Mouse (Mus musculus) embryonic facial prominence, embryonic 10.5 days (tissue): ENCODE measurements around the gene 2310033P09Rik. TPM values are rescaled to one million over a fixed set of nuclear protein-coding genes. Genes with fewer than 3 reads are reported as not detected.

Experiments
- DNase-seq: peaks from one replicate; pipeline ENCODE4 v3.0.0-alpha.2; 2017; ENCODE audit warnings: low spot score
- H3K27ac ChIP-seq: fragments of 300-500 bp; sonication (generic); replicated peaks from 2 replicates; pipeline ENCODE4 v1.5.1; 2016; ENCODE audit warnings: mild to moderate bottlenecking
- H3K27me3 ChIP-seq: fragments of 300-500 bp; sonication (generic); replicated peaks from 2 replicates; pipeline ENCODE4 v1.6.1; 2016; ENCODE audit warnings: low read depth, mild to moderate bottlenecking; ENCODE audit not compliant: poor library complexity, severe bottlenecking
- H3K36me3 ChIP-seq: fragments of 300-500 bp; sonication (generic); replicated peaks from 2 replicates; pipeline ENCODE4 v1.6.1; 2016; ENCODE audit warnings: mild to moderate bottlenecking, moderate library complexity
- H3K4me1 ChIP-seq: fragments of 300-500 bp; sonication (generic); 2 replicates; pipeline ENCODE4 v1.6.1; 2016
- H3K4me3 ChIP-seq: fragments of 300-500 bp; sonication (generic); 2 replicates; pipeline ENCODE4 v1.5.1; 2016; ENCODE audit warnings: mild to moderate bottlenecking, moderate library complexity
- H3K9me3 ChIP-seq: fragments of 300-500 bp; sonication (generic); 2 replicates; pipeline ENCODE4 v1.6.1; 2016; ENCODE audit warnings: mild to moderate bottlenecking
- WGBS: fragments of 180-500 bp; shearing (Covaris S2); methylation state at CpG from one replicate; pipeline ENCODE4 v1.1.7; 2016; 5-methylcytosine and 5-hydroxymethylcytosine counted together
- polyA plus RNA-seq: library from polyadenylated mRNA; unstranded; fragments of >200 nt; fragmentation: Nextera tagmentation; extraction: Ambion mirVana; gene quantifications from 2 replicates; pipeline ENCODE4 v1.2.1, GENCODE M21; 2016

The 2310033P09Rik gene
- polyA plus RNA-seq, 1 experiment from 2014 or later = 46.0 TPM

DNA sequence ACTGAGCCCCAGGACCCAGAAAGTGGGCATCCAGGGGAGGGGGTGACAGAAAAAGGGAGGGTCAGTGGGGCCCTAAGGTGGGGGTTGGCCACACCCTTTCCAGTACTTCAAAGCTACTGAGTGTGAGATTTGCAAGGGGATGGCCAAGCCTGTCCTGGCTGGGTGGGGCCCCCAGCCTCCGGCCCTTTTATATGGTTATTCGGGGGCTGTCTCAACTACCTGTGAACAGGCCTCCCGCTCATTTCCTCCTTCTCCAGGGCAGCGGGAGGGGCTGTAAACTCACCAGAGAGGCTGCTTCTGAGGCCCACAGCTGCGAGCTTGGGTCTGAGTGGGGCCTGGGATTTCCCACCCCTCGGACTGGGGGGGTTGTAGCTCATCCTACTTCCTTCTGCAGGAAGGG lies 35.7 kb downstream of the 2310033P09Rik start:
- no peak overlapping the region for H3K27ac ChIP-seq
- H3K27me3 ChIP-seq = peaks cover 76% of the 10 kb centered on the region
- 50% methylated on average over 6 of the region's 6 CpGs for WGBS

DNA sequence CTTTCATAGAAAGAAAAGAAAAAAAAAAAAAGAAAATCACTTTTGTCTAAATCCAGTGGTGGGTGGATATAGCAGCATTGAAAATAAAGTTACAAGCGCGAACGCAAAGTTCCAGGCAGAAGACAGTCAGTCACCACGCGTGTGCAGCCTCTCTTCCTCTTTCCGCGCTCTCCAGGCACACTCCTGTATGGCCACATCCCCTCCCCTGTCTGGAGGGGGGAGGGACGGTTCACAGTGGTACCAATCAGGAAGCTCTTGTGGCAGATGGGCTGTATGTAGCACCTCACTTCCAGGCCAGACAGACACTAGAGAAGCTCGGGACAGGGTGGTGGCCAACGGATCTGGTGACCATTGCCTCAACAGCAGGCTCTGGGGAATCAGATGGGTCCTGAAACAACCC lies 40.0 kb downstream of the 2310033P09Rik start:
- Histone ChIP-seq H3K27me3 (peaks cover 61% of the 10 kb centered on the region), H3K36me3 (no peaks in the 10 kb centered on the region), H3K9me3 (no peaks in the 10 kb centered on the region), H3K4me1 (no peaks in the 10 kb centered on the region), H3K4me3 (no peak overlapping the region), H3K27ac (no peak overlapping the region)
- DNase-seq = no peak
- 71% methylated on average over 10 of the region's 10 CpGs for WGBS

More for the DNA sequence above, 35.7 kb downstream of the 2310033P09Rik start:
- no peak overlapping the region for H3K4me3 ChIP-seq
- peaks cover 12% of the 10 kb centered on the region for H3K4me1 ChIP-seq
- DNase-seq = no peak
- H3K9me3 ChIP-seq = no peaks in the 10 kb centered on the region
- H3K36me3 ChIP-seq = no peaks in the 10 kb centered on the region

DNA sequence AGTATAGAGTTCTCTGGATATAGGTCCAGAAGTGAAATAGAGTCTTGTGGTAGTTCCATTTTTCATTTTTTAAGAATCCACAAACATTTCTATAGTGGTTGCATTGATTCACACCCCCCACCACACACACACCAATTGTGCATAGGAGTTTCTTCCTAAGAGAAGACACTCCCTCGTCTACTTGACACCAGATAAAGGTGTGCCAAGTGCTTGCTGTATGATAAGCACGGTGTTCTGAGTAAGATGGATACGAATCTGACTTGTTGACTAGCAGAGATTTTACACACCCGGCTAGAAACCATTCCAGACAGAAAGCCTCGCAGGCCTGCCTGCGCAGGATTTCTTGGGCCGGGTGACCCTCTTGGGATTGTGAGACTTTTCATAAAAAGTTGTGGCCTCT lies 51.5 kb downstream of the 2310033P09Rik start:
- Histone ChIP-seq H3K27ac (no peak overlapping the region), H3K27me3 (peaks cover 65% of the 10 kb centered on the region), H3K4me3 (no peak overlapping the region), H3K4me1 (peaks cover 13% of the 10 kb centered on the region), H3K9me3 (no peaks in the 10 kb centered on the region), H3K36me3 (no peaks in the 10 kb centered on the region)
- DNase-seq = no peak
- 83% methylated on average over 7 of the region's 7 CpGs for WGBS

Other genes starting within 250 kb of the 2310033P09Rik start
- 19.0 and 19.1 TPM in 2 replicates for gene Trim11, start 230.2 kb upstream of the 2310033P09Rik start, polyA plus RNA-seq
- gene Obscn, start 71.9 kb upstream of the 2310033P09Rik start, polyA plus RNA-seq = 0.05 and 0.24 TPM in 2 replicates
- 4.0 and 4.7 TPM in 2 replicates for gene Iba57, start 44.6 kb upstream of the 2310033P09Rik start, polyA plus RNA-seq
- gene Gjc2, start 25.1 kb upstream of the 2310033P09Rik start, polyA plus RNA-seq = 0.15 TPM in 1 of 2 replicates, not detected in the other
- 133 and 146 TPM in 2 replicates for gene Guk1, start 16.1 kb upstream of the 2310033P09Rik start, polyA plus RNA-seq
- gene Mrpl55, start 5.8 kb upstream of the 2310033P09Rik start, polyA plus RNA-seq = 119 and 128 TPM in 2 replicates
- 645 and 651 TPM in 2 replicates for gene Arf1, start 19.9 kb downstream of the 2310033P09Rik start, polyA plus RNA-seq
- 0.77 and 1.7 TPM in 2 replicates for gene Wnt3a, start 82.4 kb downstream of the 2310033P09Rik start, polyA plus RNA-seq
- gene Wnt9a, start 98.6 kb downstream of the 2310033P09Rik start, polyA plus RNA-seq = 2.3 and 2.6 TPM in 2 replicates
- gene Prss38, start 167.3 kb downstream of the 2310033P09Rik start, polyA plus RNA-seq = not detected in 2 replicates
- gene Jmjd4, start 241.7 kb downstream of the 2310033P09Rik start, polyA plus RNA-seq = 19.1 and 19.6 TPM in 2 replicates
- gene Snap47, start 242.9 kb downstream of the 2310033P09Rik start, polyA plus RNA-seq = 128 and 134 TPM in 2 replicates